Mouse (Mus musculus): ENCODE results near the gene Scarb2. TPM values are rescaled to one million over a fixed set of nuclear protein-coding genes. Genes with fewer than 3 reads are reported as not detected.

The Scarb2 gene
- polyA plus RNA-seq, 1 experiment from 2014 or later: 9.1 TPM

GRCm38 (mm10) chr5:92402816-92403215 is 103.8 kb downstream of the Scarb2 start:
- H3K4me2 ChIP-seq (ENCODE audit: low read length): no peak overlapping the region
- H3K36me3 ChIP-seq (ENCODE audit: insufficient read depth, low read length): no peaks in the 10 kb centered on the region
- no peak overlapping the region for H3K27ac ChIP-seq
- no peaks in the 10 kb centered on the region for H3K9me3 ChIP-seq (replicated peaks; ENCODE audit: low read length)
- H3K9ac ChIP-seq (ENCODE audit: low read depth, low read length): no peak overlapping the region
- DNase-seq (ENCODE audit: low spot score) (no peak), ATAC-seq (replicated peaks; ENCODE audit: low FRiP score, low read depth) (no peak)
- no peaks in the 10 kb centered on the region for H3K27me3 ChIP-seq (ENCODE audit: insufficient read depth, low read length)
- no peak overlapping the region for H3K4me3 ChIP-seq (replicated peaks; ENCODE audit: low read depth, low read length)
- H3K4me1 ChIP-seq (replicated peaks; ENCODE audit: insufficient read depth, low read length): no peaks in the 10 kb centered on the region
- 62% methylated on average over 9 of the region's 9 CpGs for WGBS
- TF ChIP-seq CTCF (IDR thresholded peaks at IDR 0.05; ENCODE audit: low read depth): no peak

- no peak overlapping the region for H3K9ac ChIP-seq (ENCODE audit: low read depth, low read length)
- H3K36me3 ChIP-seq (ENCODE audit: insufficient read depth, low read length): no peaks in the 10 kb centered on the region
- H3K27ac ChIP-seq: no peak overlapping the region
- no peaks in the 10 kb centered on the region for H3K4me1 ChIP-seq (replicated peaks; ENCODE audit: insufficient read depth, low read length)
- no peaks in the 10 kb centered on the region for H3K9me3 ChIP-seq (replicated peaks; ENCODE audit: low read length)
- peak; percentile 83 for TF ChIP-seq CTCF (IDR thresholded peaks at IDR 0.05; ENCODE audit: low read depth)
- H3K4me3 ChIP-seq (replicated peaks; ENCODE audit: low read depth, low read length): no peak overlapping the region
- no peaks in the 10 kb centered on the region for H3K27me3 ChIP-seq (ENCODE audit: insufficient read depth, low read length)
- ATAC-seq (replicated peaks; ENCODE audit: low FRiP score, low read depth) (peak; percentile 83), DNase-seq (ENCODE audit: low spot score) (peak; percentile 91)
- H3K4me2 ChIP-seq (ENCODE audit: low read length): no peak overlapping the region
- 20% methylated on average over 5 of the region's 5 CpGs for WGBS
These were observed 108.5 kb downstream of the Scarb2 start for GRCm38 (mm10) chr5:92398153-92398552.

GRCm38 (mm10) chr5:92396476-92396875 is 110.2 kb downstream of the Scarb2 start:
- Histone ChIP-seq H3K9ac (ENCODE audit: low read depth, low read length) (no peak overlapping the region), H3K4me2 (ENCODE audit: low read length) (no peak overlapping the region), H3K4me3 (replicated peaks; ENCODE audit: low read depth, low read length) (no peak overlapping the region), H3K36me3 (ENCODE audit: insufficient read depth, low read length) (no peaks in the 10 kb centered on the region), H3K27me3 (ENCODE audit: insufficient read depth, low read length) (no peaks in the 10 kb centered on the region), H3K9me3 (replicated peaks; ENCODE audit: low read length) (no peaks in the 10 kb centered on the region), H3K27ac (no peak overlapping the region), H3K4me1 (replicated peaks; ENCODE audit: insufficient read depth, low read length) (no peaks in the 10 kb centered on the region)
- WGBS: 76% methylated on average over 6 of the region's 6 CpGs
- no peak for TF ChIP-seq CTCF (IDR thresholded peaks at IDR 0.05; ENCODE audit: low read depth)
- DNase-seq (ENCODE audit: low spot score) (no peak), ATAC-seq (replicated peaks; ENCODE audit: low FRiP score, low read depth) (no peak)

- ATAC-seq (replicated peaks; ENCODE audit: low FRiP score, low read depth): no peak
- H3K36me3 ChIP-seq (ENCODE audit: insufficient read depth, low read length): no peaks in the 10 kb centered on the region
- no peaks in the 10 kb centered on the region for H3K4me1 ChIP-seq (replicated peaks; ENCODE audit: insufficient read depth, low read length)
- H3K9me3 ChIP-seq (replicated peaks; ENCODE audit: low read length): no peaks in the 10 kb centered on the region
- 0 out of 2 replicates have a peak, but pooled peaks cover 2% of the 10 kb centered on the region for H3K27me3 ChIP-seq (ENCODE audit: insufficient read depth, low read length)
- H3K4me2 ChIP-seq (ENCODE audit: low read length): no peak overlapping the region
- H3K9ac ChIP-seq (ENCODE audit: low read depth, low read length): no peak overlapping the region
- WGBS: 88% methylated on average over 3 of the region's 3 CpGs
- H3K4me3 ChIP-seq (replicated peaks; ENCODE audit: low read depth, low read length): no peak overlapping the region
- no peak overlapping the region for H3K27ac ChIP-seq
- TF ChIP-seq CTCF (IDR thresholded peaks at IDR 0.05; ENCODE audit: low read depth): no peak
- DNase-seq (ENCODE audit: low spot score): no peak
These were observed 110.9 kb downstream of the Scarb2 start for GRCm38 (mm10) chr5:92395764-92396163.

- DNase-seq (ENCODE audit: low spot score) (no peak), ATAC-seq (replicated peaks; ENCODE audit: low FRiP score, low read depth) (no peak)
- Histone ChIP-seq H3K27ac (no peak overlapping the region), H3K4me2 (ENCODE audit: low read length) (no peak overlapping the region), H3K27me3 (ENCODE audit: insufficient read depth, low read length) (peaks cover 5% of the 10 kb centered on the region; the same call in 1 of the 2 replicates), H3K9me3 (replicated peaks; ENCODE audit: low read length) (no peaks in the 10 kb centered on the region), H3K36me3 (ENCODE audit: insufficient read depth, low read length) (no peaks in the 10 kb centered on the region), H3K9ac (ENCODE audit: low read depth, low read length) (no peak overlapping the region), H3K4me3 (replicated peaks; ENCODE audit: low read depth, low read length) (no peak overlapping the region), H3K4me1 (replicated peaks; ENCODE audit: insufficient read depth, low read length) (no peaks in the 10 kb centered on the region)
- no peak for TF ChIP-seq CTCF (IDR thresholded peaks at IDR 0.05; ENCODE audit: low read depth)
- WGBS: 69% methylated on average over 10 of the region's 10 CpGs
These were observed 112.8 kb downstream of the Scarb2 start for GRCm38 (mm10) chr5:92393863-92394262.

- 45% methylated on average over 18 of the region's 18 CpGs for WGBS
- DNase-seq (ENCODE audit: low spot score) (no peak), ATAC-seq (replicated peaks; ENCODE audit: low FRiP score, low read depth) (no peak)
These were observed 114.1 kb downstream of the Scarb2 start for GRCm38 (mm10) chr5:92392542-92392941.

More at GRCm38 (mm10) chr5:92392542-92392941, 114.1 kb downstream of the Scarb2 start:
- H3K4me1 ChIP-seq (replicated peaks; ENCODE audit: insufficient read depth, low read length): no peaks in the 10 kb centered on the region
- no peaks in the 10 kb centered on the region for H3K36me3 ChIP-seq (ENCODE audit: insufficient read depth, low read length)
- peak overlapping the region; percentile 34 for H3K4me2 ChIP-seq (ENCODE audit: low read length)
- no peaks in the 10 kb centered on the region for H3K9me3 ChIP-seq (replicated peaks; ENCODE audit: low read length)
- H3K27ac ChIP-seq: no peak overlapping the region
- peak overlapping the region; percentile 9; the same call in 1 of the 2 replicates for H3K4me3 ChIP-seq (replicated peaks; ENCODE audit: low read depth, low read length)
- no peak for TF ChIP-seq CTCF (IDR thresholded peaks at IDR 0.05; ENCODE audit: low read depth)
- H3K27me3 ChIP-seq (ENCODE audit: insufficient read depth, low read length): peaks cover 5% of the 10 kb centered on the region; the same call in 1 of the 2 replicates
- no peak overlapping the region for H3K9ac ChIP-seq (ENCODE audit: low read depth, low read length)

Small RNA genes lying within 50 kb of the gene (microRNA-seq; reads per million reads assigned to microRNA genes)
- gene Mir6415: not detected

Other genes with a start within 250 kb of the Scarb2 start
- gene Naaa, start 228.7 kb downstream of the Scarb2 start, polyA plus RNA-seq (2015; fragmentation: Nextera tagmentation; extraction: Ambion mirVana): 19.4 and 19.7 TPM in 2 replicates
- gene Sdad1, start 196.4 kb downstream of the Scarb2 start, polyA plus RNA-seq (2015; fragmentation: Nextera tagmentation; extraction: Ambion mirVana): 33.8 and 34.8 TPM in 2 replicates
- gene Cxcl9, start 178.8 kb downstream of the Scarb2 start, polyA plus RNA-seq (2015; fragmentation: Nextera tagmentation; extraction: Ambion mirVana): 0.08 and 0.13 TPM in 2 replicates
- gene Art3, start 175.0 kb downstream of the Scarb2 start, polyA plus RNA-seq (2015; fragmentation: Nextera tagmentation; extraction: Ambion mirVana): 8.0 and 9.2 TPM in 2 replicates
- 3.4 and 3.8 TPM in 2 replicates for gene Cxcl10, start 157.9 kb downstream of the Scarb2 start, polyA plus RNA-seq (2015; fragmentation: Nextera tagmentation; extraction: Ambion mirVana)
- 37.3 and 40.4 TPM in 2 replicates for gene Nup54, start 71.6 kb downstream of the Scarb2 start, polyA plus RNA-seq (2015; fragmentation: Nextera tagmentation; extraction: Ambion mirVana)
- 0.19 and 0.25 TPM in 2 replicates for gene Fam47e, start 48.2 kb upstream of the Scarb2 start, polyA plus RNA-seq (2015; fragmentation: Nextera tagmentation; extraction: Ambion mirVana)
- gene Stbd1, start 96.2 kb upstream of the Scarb2 start, polyA plus RNA-seq (2015; fragmentation: Nextera tagmentation; extraction: Ambion mirVana): 25.7 and 27.8 TPM in 2 replicates
- gene Ccdc158, start 168.4 kb upstream of the Scarb2 start, polyA plus RNA-seq (2015; fragmentation: Nextera tagmentation; extraction: Ambion mirVana): 1.1 TPM in 2 replicates
- gene Shroom3, start 176.6 kb upstream of the Scarb2 start, polyA plus RNA-seq (2015; fragmentation: Nextera tagmentation; extraction: Ambion mirVana): 5.5 and 6.7 TPM in 2 replicates